Mouse (Mus musculus) stomach, postnatal 0 days (tissue): ENCODE measurements at regions not wholly inside any gene's neighbourhood (a gene's known extent, or its start where the extent isn't known, plus 50 kb on each side); places are given as distances from the start of the nearest gene placed in this dataset.

Experiments
- ATAC-seq: fragments of 200-750 bp; cut with Nextera tagmentation; 2 replicates; pipeline ENCODE4 v1.8.0; 2017; ENCODE audit not compliant: low FRiP score, low TSS enrichment
- DNase-seq: peaks from one replicate; pipeline ENCODE4 v3.0.0-alpha.2; 2016; ENCODE audit warnings: low spot score
- H3K27ac ChIP-seq: fragments of 300-500 bp; sonication (generic); replicated peaks from 2 replicates; pipeline ENCODE4 v1.5.1; 2014; ENCODE audit warnings: mild to moderate bottlenecking, control low read depth
- H3K27me3 ChIP-seq: fragments of 300-500 bp; sonication (generic); 2 replicates; pipeline ENCODE4 v1.6.1; 2014; ENCODE audit warnings: low read length; ENCODE audit not compliant: control insufficient read depth, insufficient read depth
- H3K36me3 ChIP-seq: fragments of 300-500 bp; sonication (generic); 2 replicates; pipeline ENCODE4 v1.6.1; 2014; ENCODE audit warnings: low read length, mixed read lengths; ENCODE audit not compliant: control insufficient read depth, insufficient read depth
- H3K4me1 ChIP-seq: fragments of 300-500 bp; sonication (generic); replicated peaks from 2 replicates; pipeline ENCODE4 v1.6.1; 2014; ENCODE audit warnings: antibody characterized with exemption; ENCODE audit not compliant: control insufficient read depth, insufficient read depth
- H3K4me2 ChIP-seq: fragments of 300-500 bp; sonication (generic); replicated peaks from 2 replicates; pipeline ENCODE4 v1.6.1; 2014; ENCODE audit warnings: low read depth, mild to moderate bottlenecking, control low read depth, moderate library complexity
- H3K4me3 ChIP-seq: fragments of 300-500 bp; sonication (generic); 2 replicates; pipeline ENCODE4 v1.5.1; 2014; ENCODE audit warnings: low read depth, low read length, control low read depth
- H3K9ac ChIP-seq: fragments of 300-500 bp; sonication (generic); 2 replicates; pipeline ENCODE4 v1.6.1; 2014; ENCODE audit warnings: mild to moderate bottlenecking, low read length, control low read depth, mixed read lengths
- H3K9me3 ChIP-seq: fragments of 300-500 bp; sonication (generic); 2 replicates; pipeline ENCODE4 v1.6.1; 2016; ENCODE audit warnings: low read length; ENCODE audit not compliant: control insufficient read depth
- CTCF ChIP-seq: IDR thresholded peaks from 2 replicates; pipeline ENCODE4 v1.5.1; 2016; ENCODE audit warnings: antibody characterized with exemption, low read depth, mild to moderate bottlenecking, moderate library complexity
- EP300 ChIP-seq: optimal IDR thresholded peaks from 2 replicates; pipeline ENCODE3; 2016; ENCODE audit warnings: antibody characterized with exemption
- WGBS: fragments of 180-500 bp; shearing (Covaris S2); extraction: QIAGEN DNeasy Blood & Tissue Kit; methylation state at CpG from one replicate; pipeline ENCODE4 v1.1.7; 2014; 5-methylcytosine and 5-hydroxymethylcytosine counted together

DNA sequence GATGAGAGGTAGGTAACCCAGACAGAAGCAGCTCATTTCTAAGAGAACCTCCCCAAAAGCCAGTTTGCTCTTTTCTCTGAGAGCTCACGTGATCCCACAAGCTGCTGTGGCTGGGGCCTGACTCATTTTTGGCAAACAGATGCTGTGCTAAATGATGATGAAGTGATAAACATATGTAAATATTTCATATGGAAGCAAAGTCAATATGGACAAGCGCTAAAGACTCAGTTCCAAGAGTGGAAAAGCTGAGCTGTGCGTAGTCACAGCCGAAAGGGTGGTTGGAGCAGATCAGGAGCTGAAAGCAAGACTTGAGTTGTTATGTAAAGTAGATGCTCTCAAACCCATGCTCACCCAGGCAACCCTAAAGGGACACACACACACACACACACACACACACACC, 168.0 kb upstream of the Suclg2 start:
- Histone ChIP-seq H3K4me2 (no peak overlapping the region), H3K36me3 (no peaks in the 10 kb centered on the region), H3K27ac (no peak overlapping the region), H3K4me1 (no peaks in the 10 kb centered on the region), H3K9me3 (no peaks in the 10 kb centered on the region), H3K27me3 (no peaks in the 10 kb centered on the region), H3K4me3 (no peak overlapping the region), H3K9ac (no peak overlapping the region)
- TF ChIP-seq CTCF (no peak), EP300 (no peak)
- WGBS: 53% methylated on average over 4 of the region's 4 CpGs
- DNase-seq (no peak), ATAC-seq (no peak)

DNA sequence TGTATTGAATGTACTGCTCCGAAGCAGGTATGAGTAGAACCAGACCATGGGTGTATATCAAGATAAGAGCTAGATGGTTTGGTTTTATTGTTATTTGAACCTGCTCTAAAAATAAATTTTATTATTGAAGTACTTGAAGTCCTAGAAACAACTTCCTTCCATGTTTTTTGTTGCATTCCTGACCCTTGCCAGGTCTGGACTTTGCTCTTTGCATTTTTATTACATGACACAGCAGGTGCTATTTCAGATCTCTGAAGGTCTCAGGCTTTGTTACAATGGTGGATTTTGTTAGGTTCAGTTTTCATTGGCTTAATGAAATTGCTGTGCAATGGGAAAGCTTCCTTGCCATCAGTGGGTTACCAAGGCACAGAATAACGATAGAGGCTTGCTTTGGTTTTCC, 184.0 kb upstream of the Suclg2 start:
- ATAC-seq (no peak), DNase-seq (no peak)
- H3K9me3 ChIP-seq: no peaks in the 10 kb centered on the region
- no peaks in the 10 kb centered on the region for H3K36me3 ChIP-seq
- TF ChIP-seq CTCF (no peak), EP300 (no peak)
- 81% methylated on average over 2 of the region's 2 CpGs for WGBS
- no peak overlapping the region for H3K9ac ChIP-seq
- H3K27me3 ChIP-seq: no peaks in the 10 kb centered on the region
- H3K4me1 ChIP-seq: no peaks in the 10 kb centered on the region
- no peak overlapping the region for H3K27ac ChIP-seq
- H3K4me3 ChIP-seq: no peak overlapping the region
- no peak overlapping the region for H3K4me2 ChIP-seq

DNA sequence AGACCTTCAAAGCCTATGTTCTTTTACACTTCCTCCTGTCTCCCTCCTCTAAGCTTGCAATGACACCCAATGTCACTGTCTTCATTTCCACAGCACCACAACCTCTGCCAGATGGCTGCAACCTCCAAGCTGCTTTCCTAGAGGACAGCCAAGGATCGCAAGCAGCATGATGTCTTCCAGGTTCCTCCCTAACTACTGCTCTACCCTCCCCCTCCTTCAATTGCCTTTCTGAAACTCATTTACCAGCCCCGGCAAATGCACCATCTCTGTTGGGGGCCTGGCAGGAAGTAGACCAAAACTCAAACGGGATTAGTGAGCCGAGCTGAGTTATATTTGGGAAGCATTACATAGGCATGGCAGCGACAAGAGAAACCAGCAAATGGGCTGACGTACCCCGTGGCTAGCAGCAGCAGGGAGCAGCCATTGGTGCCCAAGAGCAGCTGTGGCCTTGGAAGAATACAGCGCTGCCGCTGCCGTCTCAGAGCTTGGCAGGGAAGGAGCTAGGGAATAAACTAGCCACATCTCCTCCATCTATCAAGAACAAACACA, 185.6 kb upstream of the Suclg2 start:
- ATAC-seq: no peak
- WGBS: 49% methylated on average over 10 of the region's 10 CpGs
- no peaks in the 10 kb centered on the region for H3K36me3 ChIP-seq
- TF ChIP-seq CTCF (no peak), EP300 (no peak)
- no peak overlapping the region for H3K9ac ChIP-seq
- no peak overlapping the region for H3K4me2 ChIP-seq
- H3K27me3 ChIP-seq: no peaks in the 10 kb centered on the region
- DNase-seq: no peak
- no peaks in the 10 kb centered on the region for H3K4me1 ChIP-seq
- no peaks in the 10 kb centered on the region for H3K9me3 ChIP-seq
- H3K4me3 ChIP-seq: no peak overlapping the region
- no peak overlapping the region for H3K27ac ChIP-seq

DNA sequence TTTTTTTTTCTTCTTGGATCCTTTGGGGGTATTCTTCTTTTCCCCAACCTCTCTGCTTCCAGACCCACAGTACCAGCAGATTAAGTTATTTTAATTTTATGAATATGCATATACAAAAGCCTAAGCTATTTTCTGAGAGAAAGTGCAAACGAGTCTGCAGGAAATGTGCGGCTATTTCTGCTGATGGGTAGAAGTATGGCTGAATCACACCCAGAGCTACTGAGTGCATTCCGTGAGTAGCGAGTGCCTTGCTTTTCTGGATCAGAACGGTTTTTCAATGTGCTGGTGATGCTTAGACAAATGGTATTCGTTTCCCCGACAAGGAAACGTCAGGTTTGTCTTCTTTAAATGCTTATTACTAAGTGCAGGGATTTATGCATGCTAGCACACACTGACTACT, 186.5 kb upstream of the Suclg2 start:
- Histone ChIP-seq H3K9ac (no peak overlapping the region), H3K4me1 (no peaks in the 10 kb centered on the region), H3K9me3 (no peaks in the 10 kb centered on the region), H3K27me3 (no peaks in the 10 kb centered on the region), H3K27ac (no peak overlapping the region), H3K4me2 (no peak overlapping the region), H3K4me3 (no peak overlapping the region), H3K36me3 (no peaks in the 10 kb centered on the region)
- 71% methylated on average over 8 of the region's 8 CpGs for WGBS
- ATAC-seq: no peak
- TF ChIP-seq EP300: no peak
- TF ChIP-seq CTCF: no peak
- no peak for DNase-seq

DNA sequence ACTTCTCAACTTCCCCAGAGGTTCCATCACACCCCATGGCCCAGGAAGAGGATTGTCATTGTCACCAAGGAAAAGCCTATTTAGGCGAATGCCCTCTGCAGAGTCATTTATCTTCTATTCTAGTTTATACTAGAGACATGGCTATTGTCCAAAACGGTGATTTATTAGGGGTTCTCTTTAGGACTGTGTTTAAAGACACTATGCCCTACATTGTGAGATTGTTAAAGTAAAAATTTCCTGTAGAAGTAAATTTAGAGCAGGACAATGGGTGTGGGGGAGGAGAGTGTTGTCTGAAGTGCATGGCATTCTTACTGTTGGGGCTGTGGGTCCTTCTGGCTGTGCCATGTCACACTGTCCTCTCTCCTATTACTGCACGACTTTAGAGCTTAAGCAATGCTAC, 191.2 kb upstream of the Fam19a1 start:
- Histone ChIP-seq H3K9me3 (no peaks in the 10 kb centered on the region), H3K9ac (no peak overlapping the region), H3K27ac (no peak overlapping the region), H3K27me3 (no peaks in the 10 kb centered on the region), H3K36me3 (no peaks in the 10 kb centered on the region), H3K4me1 (no peaks in the 10 kb centered on the region), H3K4me3 (no peak overlapping the region), H3K4me2 (no peak overlapping the region)
- WGBS: 29% methylated on average over 3 of the region's 3 CpGs
- DNase-seq (no peak), ATAC-seq (no peak)
- no peak for TF ChIP-seq EP300
- no peak for TF ChIP-seq CTCF

DNA sequence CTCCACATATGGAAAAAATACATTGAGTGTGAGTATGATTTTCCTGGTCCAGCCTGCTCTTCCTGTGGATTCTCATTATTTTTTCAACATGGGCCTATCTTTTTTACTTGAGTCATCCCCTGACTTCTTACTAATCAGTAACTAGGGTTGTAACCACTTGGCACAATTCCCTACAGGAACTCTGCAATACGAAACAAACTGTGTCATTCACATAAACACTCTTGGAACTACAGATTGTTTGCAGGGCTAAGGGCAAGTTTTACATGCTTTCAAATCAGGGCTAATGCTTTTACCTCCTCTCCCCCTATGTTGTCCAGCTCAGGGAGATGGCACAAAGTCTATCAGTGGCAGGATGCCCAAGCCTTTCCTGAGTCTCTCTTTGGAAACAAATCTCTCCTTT, 178.4 kb upstream of the Fam19a1 start:
- 24% methylated on average over 1 of the region's 1 CpGs for WGBS
- ATAC-seq: peak; percentile 67; the same call in 1 of the 2 replicates

More for the DNA sequence above, 178.4 kb upstream of the Fam19a1 start:
- Histone ChIP-seq H3K9me3 (no peaks in the 10 kb centered on the region), H3K27ac (no peak overlapping the region), H3K9ac (no peak overlapping the region), H3K27me3 (no peaks in the 10 kb centered on the region), H3K4me1 (no peaks in the 10 kb centered on the region), H3K4me3 (no peak overlapping the region), H3K36me3 (no peaks in the 10 kb centered on the region), H3K4me2 (no peak overlapping the region)
- DNase-seq: no peak
- TF ChIP-seq CTCF (no peak), EP300 (no peak)
